Mouse (Mus musculus): ENCODE data around the gene Gm6583. TPM values are rescaled to one million over a fixed set of nuclear protein-coding genes. Genes with fewer than 3 reads are reported as not detected.

The Gm6583 gene
- polyA plus RNA-seq, 1 experiment: not detected

- Histone ChIP-seq H3K27ac (ENCODE audit: insufficient read depth, low read depth, low read length) (no peak overlapping the region), H3K4me1 (ENCODE audit: control insufficient read depth, insufficient read depth, low read length) (no peaks in the 10 kb centered on the region), H3K4me3 (ENCODE audit: insufficient read depth, low read length) (no peak overlapping the region)
- TF ChIP-seq CTCF (IDR thresholded peaks at IDR 0.05; ENCODE audit: low read depth, low read length): no peak
- no peak for TF ChIP-seq POLR2A (IDR thresholded peaks at IDR 0.05; ENCODE audit: borderline replicate concordance, low read depth, low read length)
Measured at GRCm38 (mm10) chr5:112385973-112386372, 30.1 kb upstream of the Gm6583 start.

- no peak overlapping the region for H3K4me3 ChIP-seq (ENCODE audit: insufficient read depth, low read length)
- no peak overlapping the region for H3K27ac ChIP-seq (ENCODE audit: insufficient read depth, low read depth, low read length)
- H3K4me1 ChIP-seq (ENCODE audit: control insufficient read depth, insufficient read depth, low read length): no peaks in the 10 kb centered on the region
- no peak for TF ChIP-seq POLR2A (IDR thresholded peaks at IDR 0.05; ENCODE audit: borderline replicate concordance, low read depth, low read length)
- no peak for TF ChIP-seq CTCF (IDR thresholded peaks at IDR 0.05; ENCODE audit: low read depth, low read length)
Measured at GRCm38 (mm10) chr5:112384805-112385472, 29.1 kb upstream of the Gm6583 start.

GRCm38 (mm10) chr5:112382641-112383330 lies 27.0 kb upstream of the Gm6583 start:
- Histone ChIP-seq H3K4me3 (ENCODE audit: insufficient read depth, low read length) (no peak overlapping the region), H3K4me1 (ENCODE audit: control insufficient read depth, insufficient read depth, low read length) (no peaks in the 10 kb centered on the region), H3K27ac (ENCODE audit: insufficient read depth, low read depth, low read length) (no peak overlapping the region)
- TF ChIP-seq CTCF (IDR thresholded peaks at IDR 0.05; ENCODE audit: low read depth, low read length) (no peak), POLR2A (IDR thresholded peaks at IDR 0.05; ENCODE audit: borderline replicate concordance, low read depth, low read length) (no peak)

GRCm38 (mm10) chr5:112382042-112382441 lies 26.2 kb upstream of the Gm6583 start:
- Histone ChIP-seq H3K27ac (ENCODE audit: insufficient read depth, low read depth, low read length) (no peak overlapping the region), H3K4me3 (ENCODE audit: insufficient read depth, low read length) (no peak overlapping the region), H3K4me1 (ENCODE audit: control insufficient read depth, insufficient read depth, low read length) (no peaks in the 10 kb centered on the region)
- TF ChIP-seq CTCF (IDR thresholded peaks at IDR 0.05; ENCODE audit: low read depth, low read length): no peak
- TF ChIP-seq POLR2A (IDR thresholded peaks at IDR 0.05; ENCODE audit: borderline replicate concordance, low read depth, low read length): no peak

GRCm38 (mm10) chr5:112381154-112381553 lies 25.3 kb upstream of the Gm6583 start:
- no peaks in the 10 kb centered on the region for H3K4me1 ChIP-seq (ENCODE audit: control insufficient read depth, insufficient read depth, low read length)
- H3K27ac ChIP-seq (ENCODE audit: insufficient read depth, low read depth, low read length): no peak overlapping the region
- H3K4me3 ChIP-seq (ENCODE audit: insufficient read depth, low read length): no peak overlapping the region
- TF ChIP-seq CTCF (IDR thresholded peaks at IDR 0.05; ENCODE audit: low read depth, low read length) (no peak), POLR2A (IDR thresholded peaks at IDR 0.05; ENCODE audit: borderline replicate concordance, low read depth, low read length) (no peak)

GRCm38 (mm10) chr5:112378716-112379115 lies 22.9 kb upstream of the Gm6583 start:
- Histone ChIP-seq H3K4me3 (ENCODE audit: insufficient read depth, low read length) (no peak overlapping the region), H3K27ac (ENCODE audit: insufficient read depth, low read depth, low read length) (no peak overlapping the region), H3K4me1 (ENCODE audit: control insufficient read depth, insufficient read depth, low read length) (no peaks in the 10 kb centered on the region)
- TF ChIP-seq CTCF (IDR thresholded peaks at IDR 0.05; ENCODE audit: low read depth, low read length): no peak
- TF ChIP-seq POLR2A (IDR thresholded peaks at IDR 0.05; ENCODE audit: borderline replicate concordance, low read depth, low read length): no peak

- no peak overlapping the region for H3K4me3 ChIP-seq (ENCODE audit: insufficient read depth, low read length)
- H3K4me1 ChIP-seq (ENCODE audit: control insufficient read depth, insufficient read depth, low read length): no peaks in the 10 kb centered on the region
- H3K27ac ChIP-seq (ENCODE audit: insufficient read depth, low read depth, low read length): no peak overlapping the region
- TF ChIP-seq POLR2A (IDR thresholded peaks at IDR 0.05; ENCODE audit: borderline replicate concordance, low read depth, low read length): no peak
- no peak for TF ChIP-seq CTCF (IDR thresholded peaks at IDR 0.05; ENCODE audit: low read depth, low read length)
Measured at GRCm38 (mm10) chr5:112377380-112377779, 21.5 kb upstream of the Gm6583 start.

GRCm38 (mm10) chr5:112376111-112376510 lies 20.3 kb upstream of the Gm6583 start:
- Histone ChIP-seq H3K27ac (ENCODE audit: insufficient read depth, low read depth, low read length) (no peak overlapping the region), H3K4me3 (ENCODE audit: insufficient read depth, low read length) (no peak overlapping the region), H3K4me1 (ENCODE audit: control insufficient read depth, insufficient read depth, low read length) (no peaks in the 10 kb centered on the region)
- no peak for TF ChIP-seq CTCF (IDR thresholded peaks at IDR 0.05; ENCODE audit: low read depth, low read length)
- no peak for TF ChIP-seq POLR2A (IDR thresholded peaks at IDR 0.05; ENCODE audit: borderline replicate concordance, low read depth, low read length)

- Histone ChIP-seq H3K27ac (ENCODE audit: insufficient read depth, low read depth, low read length) (no peak overlapping the region), H3K4me3 (ENCODE audit: insufficient read depth, low read length) (no peak overlapping the region), H3K4me1 (ENCODE audit: control insufficient read depth, insufficient read depth, low read length) (no peaks in the 10 kb centered on the region)
- TF ChIP-seq POLR2A (IDR thresholded peaks at IDR 0.05; ENCODE audit: borderline replicate concordance, low read depth, low read length) (no peak), CTCF (IDR thresholded peaks at IDR 0.05; ENCODE audit: low read depth, low read length) (no peak)
Measured at GRCm38 (mm10) chr5:112371933-112372332, 16.1 kb upstream of the Gm6583 start.

- TF ChIP-seq POLR2A (IDR thresholded peaks at IDR 0.05; ENCODE audit: borderline replicate concordance, low read depth, low read length) (no peak), CTCF (IDR thresholded peaks at IDR 0.05; ENCODE audit: low read depth, low read length) (no peak)
- H3K27ac ChIP-seq (ENCODE audit: insufficient read depth, low read depth, low read length): no peak overlapping the region
- H3K4me1 ChIP-seq (ENCODE audit: control insufficient read depth, insufficient read depth, low read length): no peaks in the 10 kb centered on the region
- H3K4me3 ChIP-seq (ENCODE audit: insufficient read depth, low read length): no peak overlapping the region
Measured at GRCm38 (mm10) chr5:112370236-112370813, 14.5 kb upstream of the Gm6583 start.
